Mouse (Mus musculus) bone marrow macrophage, adult 2 months (primary cell): ENCODE data around the gene Sgo1. TPM values are rescaled to one million over a fixed set of nuclear protein-coding genes. Genes with fewer than 3 reads are reported as not detected.

Experiments used
- H3K27ac ChIP-seq: 2 replicates; pipeline ENCODE4 v1.5.1; 2012; ENCODE audit warnings: low read depth, low read length; ENCODE audit not compliant: insufficient read depth
- H3K4me1 ChIP-seq: 2 replicates; pipeline ENCODE4 v1.6.1; 2012; ENCODE audit warnings: low read length; ENCODE audit not compliant: control insufficient read depth, insufficient read depth
- H3K4me3 ChIP-seq: 2 replicates; pipeline ENCODE4 v1.5.1; 2012; ENCODE audit warnings: mild to moderate bottlenecking, low read length, moderate library complexity; ENCODE audit not compliant: insufficient read depth
- CTCF ChIP-seq: IDR thresholded peaks from 2 replicates; pipeline ENCODE4 v1.5.1; 2012; ENCODE audit warnings: low read depth, mild to moderate bottlenecking, low read length, moderate library complexity
- POLR2A ChIP-seq: IDR thresholded peaks from 2 replicates; pipeline ENCODE4 v1.6.1; 2012; ENCODE audit warnings: mild to moderate bottlenecking, low read depth, low read length, borderline replicate concordance
- polyA plus RNA-seq: library from polyadenylated mRNA; stranded (reverse); fragments of >200 nt; gene quantifications from 2 replicates; pipeline ENCODE4 v1.2.4, GENCODE M21; 2012; ENCODE audit not compliant: missing spikeins, insufficient read depth, insufficient read length

Sgo1 gene
- polyA plus RNA-seq, 1 experiment = 9.2 TPM

GRCm38 (mm10) chr17:53654596-53654995, 34.5 kb downstream of the Sgo1 start:
- Histone ChIP-seq H3K4me3 (no peak overlapping the region), H3K27ac (no peak overlapping the region), H3K4me1 (0 out of 2 replicates have a peak, but pooled peaks cover 2% of the 10 kb centered on the region)
- TF ChIP-seq POLR2A (no peak), CTCF (no peak)

- TF ChIP-seq POLR2A (no peak), CTCF (no peak)
- no peak overlapping the region for H3K4me3 ChIP-seq
- H3K4me1 ChIP-seq = 0 out of 2 replicates have a peak, but pooled peaks cover 2% of the 10 kb centered on the region
- no peak overlapping the region for H3K27ac ChIP-seq
Observed at GRCm38 (mm10) chr17:53650251-53650661, 38.9 kb downstream of the Sgo1 start.

GRCm38 (mm10) chr17:53643360-53643759, 45.8 kb downstream of the Sgo1 start:
- Histone ChIP-seq H3K4me1 (no peaks in the 10 kb centered on the region), H3K27ac (no peak overlapping the region), H3K4me3 (no peak overlapping the region)
- TF ChIP-seq POLR2A = no peak
- TF ChIP-seq CTCF = no peak

GRCm38 (mm10) chr17:53631344-53631743, 57.8 kb downstream of the Sgo1 start:
- no peak overlapping the region for H3K27ac ChIP-seq
- TF ChIP-seq CTCF (no peak), POLR2A (no peak)
- H3K4me3 ChIP-seq = no peak overlapping the region
- H3K4me1 ChIP-seq = no peaks in the 10 kb centered on the region

GRCm38 (mm10) chr17:53628131-53628530, 61.0 kb downstream of the Sgo1 start:
- Histone ChIP-seq H3K4me1 (0 out of 2 replicates have a peak, but pooled peaks cover 3% of the 10 kb centered on the region), H3K4me3 (no peak overlapping the region), H3K27ac (no peak overlapping the region)
- no peak for TF ChIP-seq POLR2A
- TF ChIP-seq CTCF = no peak

- Histone ChIP-seq H3K4me1 (0 out of 2 replicates have a peak, but pooled peaks cover 3% of the 10 kb centered on the region), H3K4me3 (no peak overlapping the region), H3K27ac (no peak overlapping the region)
- TF ChIP-seq CTCF (no peak), POLR2A (no peak)
Observed at GRCm38 (mm10) chr17:53627497-53627896, 61.6 kb downstream of the Sgo1 start.

GRCm38 (mm10) chr17:53626160-53626559, 63.0 kb downstream of the Sgo1 start:
- H3K4me1 ChIP-seq = 0 out of 2 replicates have a peak, but pooled peaks cover 3% of the 10 kb centered on the region
- TF ChIP-seq CTCF = no peak
- TF ChIP-seq POLR2A = no peak
- no peak overlapping the region for H3K27ac ChIP-seq
- no peak overlapping the region for H3K4me3 ChIP-seq

Other genes starting within 250 kb of the Sgo1 start
- gene Efhb, start 226.0 kb downstream of the Sgo1 start, polyA plus RNA-seq = not detected in 2 replicates
- gene Rab5a, start 210.1 kb downstream of the Sgo1 start, polyA plus RNA-seq = 68.4 and 70.5 TPM in 2 replicates
- gene Pp2d1, start 149.9 kb downstream of the Sgo1 start, polyA plus RNA-seq = not detected in 2 replicates
- 34.4 and 48.5 TPM in 2 replicates for gene Kat2b, start 122.5 kb downstream of the Sgo1 start, polyA plus RNA-seq
- gene Sult1c2, start 157.0 kb upstream of the Sgo1 start, polyA plus RNA-seq = not detected in 2 replicates